Mouse (Mus musculus): Measurements from ENCODE around the gene Ip6k3. TPM values are rescaled to one million over a fixed set of nuclear protein-coding genes. Genes with fewer than 3 reads are reported as not detected.

Gene Ip6k3
- 0.11 and 0.20 TPM in 2 replicates for polyA plus RNA-seq (2014; fragmentation: Nextera tagmentation; extraction: Ambion mirVana)

- H3K4me3 ChIP-seq (ENCODE audit: low read depth, low read length) = no peak within 1 kb of the TSS
- no peaks in the 10 kb centered on the region for H3K9me3 ChIP-seq (replicated peaks; ENCODE audit: control insufficient read depth, low read length)
- H3K36me3 ChIP-seq (replicated peaks; ENCODE audit: control insufficient read depth, insufficient read depth, low read depth, low read length) = no peaks in the 10 kb centered on the region
- H3K9ac ChIP-seq (replicated peaks; ENCODE audit: low read length) = no peak within 1 kb of the TSS
- H3K27me3 ChIP-seq (ENCODE audit: control insufficient read depth, insufficient read depth, low read length) = no peaks in the 10 kb centered on the region
- H3K27ac ChIP-seq (replicated peaks; ENCODE audit: low read depth, low read length) = no peak within 1 kb of the TSS
- ATAC-seq (replicated peaks; ENCODE audit: insufficient number of reproducible peaks, low FRiP score, low TSS enrichment, low read depth) (no peak), DNase-seq (ENCODE audit: low spot score) (no peak)
- no peaks in the 10 kb centered on the region; the same call in 1 of the 2 replicates for H3K4me1 ChIP-seq (ENCODE audit: control insufficient read depth, insufficient read depth, low read length)
- no peak within 1 kb of the TSS for H3K4me2 ChIP-seq (ENCODE audit: low read depth, low read length)
- WGBS = 56% methylated on average over 4 of the region's 4 CpGs
Measured at GRCm38 (mm10) chr17:27167545-27167944, at the start of gene Ip6k3. TSS of gene Ip6k3 (minus strand) at chr17:27167795.

- no peak overlapping the region for H3K4me2 ChIP-seq (ENCODE audit: low read depth, low read length)
- ATAC-seq (replicated peaks; ENCODE audit: insufficient number of reproducible peaks, low FRiP score, low TSS enrichment, low read depth) = 0 out of 2 replicates have a peak, but pooled peaks have one; percentile 42
- peak; percentile 65 for DNase-seq (ENCODE audit: low spot score)
- H3K36me3 ChIP-seq (replicated peaks; ENCODE audit: control insufficient read depth, insufficient read depth, low read depth, low read length) = no peaks in the 10 kb centered on the region
- no peak overlapping the region for H3K27ac ChIP-seq (replicated peaks; ENCODE audit: low read depth, low read length)
- H3K4me3 ChIP-seq (ENCODE audit: low read depth, low read length) = no peak overlapping the region
- no peak overlapping the region for H3K9ac ChIP-seq (replicated peaks; ENCODE audit: low read length)
- 1% methylated on average over 11 of the region's 11 CpGs for WGBS
- H3K9me3 ChIP-seq (replicated peaks; ENCODE audit: control insufficient read depth, low read length) = no peaks in the 10 kb centered on the region
- H3K4me1 ChIP-seq (ENCODE audit: control insufficient read depth, insufficient read depth, low read length) = no peaks in the 10 kb centered on the region
- H3K27me3 ChIP-seq (ENCODE audit: control insufficient read depth, insufficient read depth, low read length) = no peaks in the 10 kb centered on the region
Measured at GRCm38 (mm10) chr17:27212768-27213525, 45.4 kb upstream of the Ip6k3 start.

- Histone ChIP-seq H3K27ac (replicated peaks; ENCODE audit: low read depth, low read length) (no peak overlapping the region), H3K4me1 (ENCODE audit: control insufficient read depth, insufficient read depth, low read length) (no peaks in the 10 kb centered on the region), H3K4me3 (ENCODE audit: low read depth, low read length) (no peak overlapping the region), H3K9ac (replicated peaks; ENCODE audit: low read length) (no peak overlapping the region), H3K4me2 (ENCODE audit: low read depth, low read length) (no peak overlapping the region), H3K36me3 (replicated peaks; ENCODE audit: control insufficient read depth, insufficient read depth, low read depth, low read length) (no peaks in the 10 kb centered on the region), H3K27me3 (ENCODE audit: control insufficient read depth, insufficient read depth, low read length) (no peaks in the 10 kb centered on the region), H3K9me3 (replicated peaks; ENCODE audit: control insufficient read depth, low read length) (no peaks in the 10 kb centered on the region)
- 22% methylated on average over 6 of the region's 6 CpGs for WGBS
- no peak for DNase-seq (ENCODE audit: low spot score)
- no peak for ATAC-seq (replicated peaks; ENCODE audit: insufficient number of reproducible peaks, low FRiP score, low TSS enrichment, low read depth)
Measured at GRCm38 (mm10) chr17:27212006-27212405, 44.4 kb upstream of the Ip6k3 start.

GRCm38 (mm10) chr17:27207113-27207707 lies 39.6 kb upstream of the Ip6k3 start:
- no peaks in the 10 kb centered on the region for H3K36me3 ChIP-seq (replicated peaks; ENCODE audit: control insufficient read depth, insufficient read depth, low read depth, low read length)
- H3K4me2 ChIP-seq (ENCODE audit: low read depth, low read length) = no peak overlapping the region
- ATAC-seq (replicated peaks; ENCODE audit: insufficient number of reproducible peaks, low FRiP score, low TSS enrichment, low read depth) (no peak), DNase-seq (ENCODE audit: low spot score) (no peak)
- H3K4me1 ChIP-seq (ENCODE audit: control insufficient read depth, insufficient read depth, low read length) = no peaks in the 10 kb centered on the region; the same call in 1 of the 2 replicates
- H3K9me3 ChIP-seq (replicated peaks; ENCODE audit: control insufficient read depth, low read length) = no peaks in the 10 kb centered on the region
- WGBS = 63% methylated on average over 11 of the region's 11 CpGs
- H3K4me3 ChIP-seq (ENCODE audit: low read depth, low read length) = no peak overlapping the region
- H3K27ac ChIP-seq (replicated peaks; ENCODE audit: low read depth, low read length) = no peak overlapping the region
- H3K9ac ChIP-seq (replicated peaks; ENCODE audit: low read length) = peak overlapping the region; percentile 13; the same call in 1 of the 2 replicates
- no peaks in the 10 kb centered on the region for H3K27me3 ChIP-seq (ENCODE audit: control insufficient read depth, insufficient read depth, low read length)

GRCm38 (mm10) chr17:27204075-27204909 lies 36.7 kb upstream of the Ip6k3 start, which contains the start of gene Lemd2:
TSS of gene Lemd2 (minus strand) at chr17:27204469.
- peak within 1 kb of the TSS; percentile 80 for H3K4me2 ChIP-seq (ENCODE audit: low read depth, low read length)
- no peaks in the 10 kb centered on the region; the same call in 1 of the 2 replicates for H3K4me1 ChIP-seq (ENCODE audit: control insufficient read depth, insufficient read depth, low read length)
- H3K36me3 ChIP-seq (replicated peaks; ENCODE audit: control insufficient read depth, insufficient read depth, low read depth, low read length) = peaks cover 8% of the 10 kb centered on the region; the same call in 1 of the 2 replicates
- peak; percentile 96 for DNase-seq (ENCODE audit: low spot score)
- peak within 1 kb of the TSS; percentile 95 for H3K4me3 ChIP-seq (ENCODE audit: low read depth, low read length)
- 5% methylated on average over 73 of the region's 97 CpGs for WGBS
- H3K27me3 ChIP-seq (ENCODE audit: control insufficient read depth, insufficient read depth, low read length) = no peaks in the 10 kb centered on the region
- no peaks in the 10 kb centered on the region for H3K9me3 ChIP-seq (replicated peaks; ENCODE audit: control insufficient read depth, low read length)
- H3K9ac ChIP-seq (replicated peaks; ENCODE audit: low read length) = peak within 1 kb of the TSS; percentile 98
- peak within 1 kb of the TSS; percentile 94 for H3K27ac ChIP-seq (replicated peaks; ENCODE audit: low read depth, low read length)
- ATAC-seq (replicated peaks; ENCODE audit: insufficient number of reproducible peaks, low FRiP score, low TSS enrichment, low read depth) = peak; percentile 81

- H3K27me3 ChIP-seq (ENCODE audit: control insufficient read depth, insufficient read depth, low read length) = no peaks in the 10 kb centered on the region
- H3K36me3 ChIP-seq (replicated peaks; ENCODE audit: control insufficient read depth, insufficient read depth, low read depth, low read length) = peaks cover 13% of the 10 kb centered on the region
- H3K4me3 ChIP-seq (ENCODE audit: low read depth, low read length) = peak overlapping the region; percentile 95
- peak; percentile 44 for ATAC-seq (replicated peaks; ENCODE audit: insufficient number of reproducible peaks, low FRiP score, low TSS enrichment, low read depth)
- peak overlapping the region; percentile 98 for H3K9ac ChIP-seq (replicated peaks; ENCODE audit: low read length)
- 0% methylated on average over 46 of the region's 74 CpGs for WGBS
- H3K4me2 ChIP-seq (ENCODE audit: low read depth, low read length) = peak overlapping the region; percentile 80
- H3K9me3 ChIP-seq (replicated peaks; ENCODE audit: control insufficient read depth, low read length) = no peaks in the 10 kb centered on the region
- peak; percentile 41 for DNase-seq (ENCODE audit: low spot score)
- no peaks in the 10 kb centered on the region; the same call in 1 of the 2 replicates for H3K4me1 ChIP-seq (ENCODE audit: control insufficient read depth, insufficient read depth, low read length)
- peak overlapping the region; percentile 94 for H3K27ac ChIP-seq (replicated peaks; ENCODE audit: low read depth, low read length)
Measured at GRCm38 (mm10) chr17:27203358-27204074, 35.9 kb upstream of the Ip6k3 start.

- 47% methylated on average over 14 of the region's 14 CpGs for WGBS
Measured at GRCm38 (mm10) chr17:27202919-27203357, 35.3 kb upstream of the Ip6k3 start.

More at GRCm38 (mm10) chr17:27202919-27203357, 35.3 kb upstream of the Ip6k3 start:
- Histone ChIP-seq H3K27me3 (ENCODE audit: control insufficient read depth, insufficient read depth, low read length) (no peaks in the 10 kb centered on the region), H3K9ac (replicated peaks; ENCODE audit: low read length) (peak overlapping the region; percentile 98), H3K4me1 (ENCODE audit: control insufficient read depth, insufficient read depth, low read length) (no peaks in the 10 kb centered on the region; the same call in 1 of the 2 replicates), H3K4me2 (ENCODE audit: low read depth, low read length) (peak overlapping the region; percentile 80), H3K27ac (replicated peaks; ENCODE audit: low read depth, low read length) (no peak overlapping the region), H3K4me3 (ENCODE audit: low read depth, low read length) (peak overlapping the region; percentile 95), H3K9me3 (replicated peaks; ENCODE audit: control insufficient read depth, low read length) (no peaks in the 10 kb centered on the region), H3K36me3 (replicated peaks; ENCODE audit: control insufficient read depth, insufficient read depth, low read depth, low read length) (peaks cover 13% of the 10 kb centered on the region)
- DNase-seq (ENCODE audit: low spot score) (no peak), ATAC-seq (replicated peaks; ENCODE audit: insufficient number of reproducible peaks, low FRiP score, low TSS enrichment, low read depth) (no peak)
